Mouse (Mus musculus): ENCODE data around the gene Slc8b1. TPM values are rescaled to one million over a fixed set of nuclear protein-coding genes. Genes with fewer than 3 reads are reported as not detected.
"Not testable (repeated sequence)": the region's sequence is repeated elsewhere in the genome, so short reads cannot be mapped to it uniquely, and the experiment has no call there.

The Slc8b1 gene
- polyA plus RNA-seq, 1 experiment from 2014 or later: 2.7 TPM

- Histone ChIP-seq H3K27ac (no peak overlapping the region), H3K36me3 (peaks cover 4% of the 10 kb centered on the region; the same call in 1 of the 2 replicates), H3K9ac (no peak overlapping the region), H3K4me2 (no peak overlapping the region), H3K9me3 (replicated peaks) (no peaks in the 10 kb centered on the region), H3K4me3 (no peak overlapping the region), H3K4me1 (replicated peaks) (peaks cover 7% of the 10 kb centered on the region), H3K27me3 (no peaks in the 10 kb centered on the region)
- ATAC-seq (replicated peaks; ENCODE audit: insufficient number of reproducible peaks, insufficient read depth, low FRiP score, low read depth): no peak
- WGBS: 86% methylated on average over 13 of the region's 13 CpGs
These were observed 15.2 kb upstream of the Slc8b1 start for GRCm38 (mm10) chr5:120495703-120496226.

- 83% methylated on average over 3 of the region's 3 CpGs for WGBS
These were observed 13.9 kb upstream of the Slc8b1 start for GRCm38 (mm10) chr5:120497071-120497470.

GRCm38 (mm10) chr5:120499202-120499601 lies 11.8 kb upstream of the Slc8b1 start:
- no peak for ATAC-seq (replicated peaks; ENCODE audit: insufficient number of reproducible peaks, insufficient read depth, low FRiP score, low read depth)
- WGBS: 83% methylated on average over 4 of the region's 4 CpGs

More at GRCm38 (mm10) chr5:120497071-120497470, 13.9 kb upstream of the Slc8b1 start:
- Histone ChIP-seq H3K27me3 (no peaks in the 10 kb centered on the region), H3K4me1 (replicated peaks) (peaks cover 4% of the 10 kb centered on the region), H3K9me3 (replicated peaks) (no peaks in the 10 kb centered on the region), H3K4me2 (no peak overlapping the region), H3K4me3 (no peak overlapping the region), H3K27ac (no peak overlapping the region), H3K9ac (no peak overlapping the region), H3K36me3 (peaks cover 4% of the 10 kb centered on the region; the same call in 1 of the 2 replicates)
- ATAC-seq (replicated peaks; ENCODE audit: insufficient number of reproducible peaks, insufficient read depth, low FRiP score, low read depth): no peak

GRCm38 (mm10) chr5:120500609-120501008 lies 10.4 kb upstream of the Slc8b1 start:
- 88% methylated on average over 9 of the region's 9 CpGs for WGBS
- ATAC-seq (replicated peaks; ENCODE audit: insufficient number of reproducible peaks, insufficient read depth, low FRiP score, low read depth); H3K27me3 ChIP-seq: not testable (repeated sequence)

More at GRCm38 (mm10) chr5:120499202-120499601, 11.8 kb upstream of the Slc8b1 start:
- H3K36me3 ChIP-seq: peaks cover 4% of the 10 kb centered on the region; the same call in 1 of the 2 replicates
- H3K4me1 ChIP-seq (replicated peaks): peaks cover 12% of the 10 kb centered on the region
- H3K27ac ChIP-seq: no peak overlapping the region
- H3K4me2 ChIP-seq: no peak overlapping the region
- no peak overlapping the region for H3K4me3 ChIP-seq
- no peak overlapping the region for H3K9ac ChIP-seq
- H3K27me3 ChIP-seq: no peaks in the 10 kb centered on the region
- no peaks in the 10 kb centered on the region for H3K9me3 ChIP-seq (replicated peaks)

GRCm38 (mm10) chr5:120502147-120502621 lies 8.8 kb upstream of the Slc8b1 start:
- Histone ChIP-seq H3K27ac (no peak overlapping the region), H3K4me1 (replicated peaks) (peaks cover 23% of the 10 kb centered on the region), H3K36me3 (no peaks in the 10 kb centered on the region), H3K9ac (peak overlapping the region; percentile 81), H3K4me2 (peak overlapping the region; percentile 85), H3K4me3 (peak overlapping the region; percentile 71), H3K9me3 (replicated peaks) (no peaks in the 10 kb centered on the region), H3K27me3 (no peaks in the 10 kb centered on the region)
- WGBS: 52% methylated on average over 9 of the region's 9 CpGs
- no peak for ATAC-seq (replicated peaks; ENCODE audit: insufficient number of reproducible peaks, insufficient read depth, low FRiP score, low read depth)

More at GRCm38 (mm10) chr5:120500609-120501008, 10.4 kb upstream of the Slc8b1 start:
- not testable (repeated sequence) for H3K4me3 ChIP-seq; H3K9me3 ChIP-seq (replicated peaks); H3K36me3 ChIP-seq; H3K4me2 ChIP-seq; H3K27ac ChIP-seq; H3K9ac ChIP-seq
- H3K4me1 ChIP-seq (replicated peaks): peaks cover 17% of the 10 kb centered on the region

- Histone ChIP-seq H3K9ac (peak overlapping the region; percentile 81), H3K4me1 (replicated peaks) (peaks cover 23% of the 10 kb centered on the region), H3K27me3 (no peaks in the 10 kb centered on the region), H3K4me3 (peak overlapping the region; percentile 71), H3K9me3 (replicated peaks) (no peaks in the 10 kb centered on the region), H3K4me2 (peak overlapping the region; percentile 85), H3K36me3 (no peaks in the 10 kb centered on the region), H3K27ac (no peak overlapping the region)
- ATAC-seq (replicated peaks; ENCODE audit: insufficient number of reproducible peaks, insufficient read depth, low FRiP score, low read depth): no peak; the same call in 1 of the 2 replicates
- 3% methylated on average over 12 of the region's 12 CpGs for WGBS
These were observed 8.3 kb upstream of the Slc8b1 start for GRCm38 (mm10) chr5:120502675-120503143.

- Histone ChIP-seq H3K27ac (no peak within 1 kb of the TSS), H3K27me3 (no peaks in the 10 kb centered on the region), H3K9me3 (replicated peaks) (no peaks in the 10 kb centered on the region), H3K4me2 (peak within 1 kb of the TSS; percentile 85), H3K9ac (peak within 1 kb of the TSS; percentile 81), H3K4me3 (peak within 1 kb of the TSS; percentile 71), H3K36me3 (no peaks in the 10 kb centered on the region), H3K4me1 (replicated peaks) (peaks cover 23% of the 10 kb centered on the region)
- WGBS: under 1% methylated on average over 54 of the region's 55 CpGs
- ATAC-seq (replicated peaks; ENCODE audit: insufficient number of reproducible peaks, insufficient read depth, low FRiP score, low read depth): peak; percentile 83
These were observed 7.7 kb upstream of the Slc8b1 start, which contains the start of gene Plbd2 for GRCm38 (mm10) chr5:120503144-120503795. Gene Plbd2, minus strand, starts transcription at chr5:120503625.

- Histone ChIP-seq H3K9ac (no peak overlapping the region), H3K36me3 (no peaks in the 10 kb centered on the region), H3K4me1 (replicated peaks) (peaks cover 24% of the 10 kb centered on the region), H3K27ac (no peak overlapping the region), H3K9me3 (replicated peaks) (no peaks in the 10 kb centered on the region), H3K4me2 (peak overlapping the region; percentile 17; the same call in 1 of the 2 replicates), H3K4me3 (no peak overlapping the region), H3K27me3 (no peaks in the 10 kb centered on the region)
- no peak for ATAC-seq (replicated peaks; ENCODE audit: insufficient number of reproducible peaks, insufficient read depth, low FRiP score, low read depth)
- WGBS: 25% methylated on average over 16 of the region's 16 CpGs
These were observed 5.6 kb upstream of the Slc8b1 start for GRCm38 (mm10) chr5:120505368-120505767.

- Histone ChIP-seq H3K27me3 (no peaks in the 10 kb centered on the region), H3K9ac (no peak overlapping the region), H3K27ac (no peak overlapping the region), H3K36me3 (no peaks in the 10 kb centered on the region), H3K4me1 (replicated peaks) (peaks cover 26% of the 10 kb centered on the region), H3K9me3 (replicated peaks) (no peaks in the 10 kb centered on the region), H3K4me2 (peak overlapping the region; percentile 17; the same call in 1 of the 2 replicates), H3K4me3 (no peak overlapping the region)
- no peak for ATAC-seq (replicated peaks; ENCODE audit: insufficient number of reproducible peaks, insufficient read depth, low FRiP score, low read depth)
- 66% methylated on average over 9 of the region's 9 CpGs for WGBS
These were observed 5.2 kb upstream of the Slc8b1 start for GRCm38 (mm10) chr5:120505781-120506180.

- H3K4me3 ChIP-seq: no peak overlapping the region
- no peaks in the 10 kb centered on the region for H3K9me3 ChIP-seq (replicated peaks)
- 24% methylated on average over 9 of the region's 9 CpGs for WGBS
- no peak for ATAC-seq (replicated peaks; ENCODE audit: insufficient number of reproducible peaks, insufficient read depth, low FRiP score, low read depth)
- peaks cover 31% of the 10 kb centered on the region for H3K4me1 ChIP-seq (replicated peaks)
- H3K9ac ChIP-seq: no peak overlapping the region
- H3K27me3 ChIP-seq: no peaks in the 10 kb centered on the region
- H3K4me2 ChIP-seq: no peak overlapping the region
- no peaks in the 10 kb centered on the region for H3K36me3 ChIP-seq
- H3K27ac ChIP-seq: no peak overlapping the region; the same call in 1 of the 2 replicates
These were observed 4.5 kb upstream of the Slc8b1 start for GRCm38 (mm10) chr5:120506490-120506889.

GRCm38 (mm10) chr5:120507311-120507710 lies 3.7 kb upstream of the Slc8b1 start:
- H3K9me3 ChIP-seq (replicated peaks): no peaks in the 10 kb centered on the region
- ATAC-seq (replicated peaks; ENCODE audit: insufficient number of reproducible peaks, insufficient read depth, low FRiP score, low read depth): no peak
- no peak overlapping the region for H3K4me2 ChIP-seq
- H3K9ac ChIP-seq: no peak overlapping the region
- H3K4me1 ChIP-seq (replicated peaks): peaks cover 33% of the 10 kb centered on the region
- no peak overlapping the region for H3K27ac ChIP-seq
- H3K36me3 ChIP-seq: no peaks in the 10 kb centered on the region
- 58% methylated on average over 4 of the region's 4 CpGs for WGBS
- H3K27me3 ChIP-seq: peaks cover 3% of the 10 kb centered on the region; the same call in 1 of the 2 replicates
- no peak overlapping the region for H3K4me3 ChIP-seq
